Mouse (Mus musculus) neural tube, embryonic 12.5 days (tissue): Measurements from ENCODE around the gene Gm9970. TPM values are rescaled to one million over a fixed set of nuclear protein-coding genes. Genes with fewer than 3 reads are reported as not detected.
"Not testable (repeated sequence)": the region's sequence is repeated elsewhere in the genome, so short reads cannot be mapped to it uniquely, and the experiment has no call there.

ENCODE experiments used
- ATAC-seq: fragments of 200-750 bp; cut with Nextera tagmentation; 2 replicates; pipeline ENCODE4 v1.8.0; 2017; ENCODE audit warnings: low read depth, mild to moderate bottlenecking, moderate TSS enrichment, moderate library complexity; ENCODE audit not compliant: low FRiP score
- H3K27ac ChIP-seq: fragments of 300-500 bp; sonication (generic); 2 replicates; pipeline ENCODE4 v1.5.1; 2016
- H3K27me3 ChIP-seq: fragments of 300-500 bp; sonication (generic); replicated peaks from 2 replicates; pipeline ENCODE4 v1.6.1; 2016; ENCODE audit warnings: mild to moderate bottlenecking
- H3K36me3 ChIP-seq: fragments of 300-500 bp; sonication (generic); 2 replicates; pipeline ENCODE4 v1.6.1; 2016; ENCODE audit warnings: mild to moderate bottlenecking
- H3K4me1 ChIP-seq: fragments of 300-500 bp; sonication (generic); 2 replicates; pipeline ENCODE4 v1.6.1; 2016
- H3K4me2 ChIP-seq: fragments of 300-500 bp; sonication (generic); replicated peaks from 2 replicates; pipeline ENCODE4 v1.6.1; 2016; ENCODE audit warnings: mild to moderate bottlenecking
- H3K4me3 ChIP-seq: fragments of 300-500 bp; sonication (generic); 2 replicates; pipeline ENCODE4 v1.5.1; 2016
- H3K9ac ChIP-seq: fragments of 300-500 bp; sonication (generic); 2 replicates; pipeline ENCODE4 v1.6.1; 2016; ENCODE audit warnings: mild to moderate bottlenecking
- H3K9me3 ChIP-seq: fragments of 300-500 bp; sonication (generic); 2 replicates; pipeline ENCODE4 v1.6.1; 2016; ENCODE audit warnings: mild to moderate bottlenecking
- WGBS: fragments of 180-500 bp; shearing (Covaris S2); methylation state at CpG from one replicate; pipeline ENCODE4 v1.1.7; 2016; 5-methylcytosine and 5-hydroxymethylcytosine counted together
- polyA plus RNA-seq: library from polyadenylated mRNA; unstranded; fragments of >200 nt; fragmentation: Nextera tagmentation; extraction: Ambion mirVana; gene quantifications from 2 replicates; pipeline ENCODE4 v1.2.1, GENCODE M21; 2016

The Gm9970 gene
- polyA plus RNA-seq, 1 experiment from 2014 or later, result 0.90 TPM

DNA sequence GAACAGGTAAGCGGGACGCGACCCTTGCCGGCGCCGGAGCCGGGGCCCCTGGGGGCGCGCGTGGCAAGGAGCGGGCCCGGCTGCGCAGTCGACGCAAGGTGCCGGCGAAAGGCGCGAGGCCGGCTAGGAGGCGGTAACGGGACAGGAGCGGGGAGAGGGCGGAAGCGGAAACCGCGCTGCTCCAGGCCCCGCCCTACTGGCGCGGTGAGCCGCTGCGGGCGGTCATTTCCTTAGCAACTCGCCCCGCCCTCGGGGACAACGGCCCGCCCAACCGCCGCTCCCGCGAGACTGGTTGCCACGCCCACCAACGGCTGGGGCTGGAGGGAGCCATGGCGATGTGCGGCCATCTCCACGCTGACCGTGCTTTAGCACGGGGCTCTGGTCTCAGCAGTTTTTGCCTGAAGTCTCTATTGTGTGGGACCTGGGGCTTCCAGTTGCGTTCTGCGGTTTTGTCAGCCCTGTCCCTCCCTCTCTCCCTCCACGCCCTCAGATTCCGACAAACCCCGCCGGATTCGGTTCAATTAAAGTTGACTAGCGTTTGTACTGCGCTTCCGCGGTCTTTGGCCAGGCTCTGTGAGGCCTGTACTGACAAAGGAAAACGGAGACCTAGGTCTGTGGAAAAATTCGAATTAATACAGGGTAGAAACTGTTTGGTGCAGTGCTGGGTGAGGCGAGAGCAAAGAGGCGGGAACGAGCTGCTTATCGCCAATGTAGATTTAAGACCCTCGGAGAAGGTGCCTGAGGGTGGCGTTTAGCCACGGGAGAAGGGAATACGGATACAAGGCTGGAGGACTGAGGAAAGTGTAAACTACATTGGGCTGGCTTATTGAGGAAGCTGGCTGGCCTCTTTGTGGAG is 20.4 kb downstream of the Gm9970 start, which contains the start of gene Ppm1g:
Gene Ppm1g (minus strand): TSS at position 240 of the 856 bp plus-strand sequence.
- peak within 1 kb of the TSS; percentile 96 for H3K4me3 ChIP-seq
- peaks cover 6% of the 10 kb centered on the region for H3K4me1 ChIP-seq
- under 1% methylated on average over 70 of the region's 70 CpGs for WGBS
- ATAC-seq, result peak; percentile 95
- peak within 1 kb of the TSS; percentile 84 for H3K4me2 ChIP-seq
- peak within 1 kb of the TSS; percentile 94 for H3K9ac ChIP-seq
- peak within 1 kb of the TSS; percentile 90 for H3K27ac ChIP-seq
- no peaks in the 10 kb centered on the region for H3K9me3 ChIP-seq
- no peaks in the 10 kb centered on the region for H3K36me3 ChIP-seq
- no peaks in the 10 kb centered on the region for H3K27me3 ChIP-seq

DNA sequence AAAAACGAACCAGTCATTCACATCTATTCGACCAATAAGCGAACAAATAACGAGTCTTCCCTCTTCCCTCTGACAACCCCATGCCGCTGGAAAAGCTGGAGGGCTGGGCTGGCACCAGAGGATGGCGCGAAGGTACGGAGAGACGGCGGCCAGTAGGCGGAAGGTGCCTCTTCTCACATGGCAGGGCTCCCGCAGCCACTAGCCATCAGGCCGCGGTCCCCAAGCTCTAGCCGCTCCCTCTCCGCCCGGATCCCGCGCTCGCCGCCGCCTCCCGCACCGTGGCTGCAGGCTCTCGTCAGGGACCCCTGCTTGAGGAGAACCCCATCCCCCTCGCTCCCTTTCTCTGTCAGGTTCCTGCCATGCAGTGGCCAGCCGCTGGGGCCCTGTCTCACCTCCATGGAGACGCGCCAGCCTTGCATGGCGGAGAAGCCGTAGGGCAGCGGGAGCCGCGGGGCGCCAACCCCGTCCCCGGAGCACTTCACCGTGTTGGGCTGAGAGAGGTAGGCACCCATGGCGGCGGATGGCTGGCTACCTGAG is 21.1 kb downstream of the Gm9970 start:
- Histone ChIP-seq H3K4me1 (peaks cover 6% of the 10 kb centered on the region), H3K4me2 (peak overlapping the region; percentile 84), H3K4me3 (peak overlapping the region; percentile 96), H3K9me3 (no peaks in the 10 kb centered on the region), H3K9ac (peak overlapping the region; percentile 94), H3K27me3 (no peaks in the 10 kb centered on the region), H3K36me3 (no peaks in the 10 kb centered on the region), H3K27ac (peak overlapping the region; percentile 90)
- 1% methylated on average over 40 of the region's 40 CpGs for WGBS
- peak; percentile 74 for ATAC-seq

DNA sequence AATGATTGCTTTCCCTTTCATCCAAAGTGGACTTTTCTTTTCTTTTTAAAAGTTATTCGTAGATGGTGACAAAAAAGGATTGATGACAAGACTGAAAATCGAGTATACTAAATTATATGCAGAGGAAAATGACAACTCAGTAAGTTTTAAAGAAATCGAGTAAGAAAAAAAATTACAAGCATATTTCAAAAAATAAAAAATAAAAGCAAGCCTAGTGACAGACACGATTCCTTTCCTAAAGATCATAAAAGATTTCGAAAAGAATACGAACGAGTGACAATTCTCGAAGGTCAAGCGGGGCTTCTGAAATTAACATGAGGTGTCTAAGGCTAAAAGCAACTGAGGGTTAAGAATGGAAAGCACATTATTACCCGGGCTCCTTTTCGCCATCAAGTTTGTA is 21.6 kb downstream of the Gm9970 start:
- H3K4me1 ChIP-seq, result peaks cover 6% of the 10 kb centered on the region
- WGBS, result 3% methylated on average over 11 of the region's 11 CpGs
- H3K27ac ChIP-seq, result no peak overlapping the region
- H3K9ac ChIP-seq, result peak overlapping the region; percentile 94
- H3K4me2 ChIP-seq, result peak overlapping the region; percentile 84
- no peaks in the 10 kb centered on the region for H3K9me3 ChIP-seq
- no peaks in the 10 kb centered on the region for H3K27me3 ChIP-seq
- peak overlapping the region; percentile 96 for H3K4me3 ChIP-seq
- H3K36me3 ChIP-seq, result no peaks in the 10 kb centered on the region
- no peak for ATAC-seq

DNA sequence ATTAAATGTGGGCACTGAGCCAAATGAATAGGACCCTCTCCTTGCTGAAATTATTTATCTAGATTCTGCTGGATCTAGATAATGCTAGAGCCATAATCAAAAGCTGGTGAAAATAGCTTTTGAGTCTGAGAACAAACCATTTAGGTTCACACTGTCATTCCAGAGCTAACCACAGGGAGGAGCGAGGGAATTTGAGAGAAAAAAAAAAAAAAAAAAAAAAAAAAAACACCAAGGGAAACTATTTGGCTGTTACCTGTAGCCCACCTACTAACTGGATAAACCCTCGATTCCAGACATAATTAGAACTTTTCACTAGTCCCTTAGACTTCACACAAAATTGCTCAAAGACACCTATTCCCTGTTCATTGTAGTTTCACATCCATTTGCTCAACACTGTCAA is 22.0 kb downstream of the Gm9970 start:
- peak overlapping the region; percentile 18; the same call in 1 of the 2 replicates for H3K4me3 ChIP-seq
- no peak overlapping the region for H3K9ac ChIP-seq
- no peak for ATAC-seq
- H3K4me1 ChIP-seq, result peaks cover 6% of the 10 kb centered on the region
- no peaks in the 10 kb centered on the region for H3K36me3 ChIP-seq
- H3K9me3 ChIP-seq, result no peaks in the 10 kb centered on the region
- H3K27me3 ChIP-seq, result no peaks in the 10 kb centered on the region
- H3K27ac ChIP-seq, result no peak overlapping the region
- H3K4me2 ChIP-seq, result peak overlapping the region; percentile 84
- WGBS, result 3% methylated on average over 2 of the region's 2 CpGs

DNA sequence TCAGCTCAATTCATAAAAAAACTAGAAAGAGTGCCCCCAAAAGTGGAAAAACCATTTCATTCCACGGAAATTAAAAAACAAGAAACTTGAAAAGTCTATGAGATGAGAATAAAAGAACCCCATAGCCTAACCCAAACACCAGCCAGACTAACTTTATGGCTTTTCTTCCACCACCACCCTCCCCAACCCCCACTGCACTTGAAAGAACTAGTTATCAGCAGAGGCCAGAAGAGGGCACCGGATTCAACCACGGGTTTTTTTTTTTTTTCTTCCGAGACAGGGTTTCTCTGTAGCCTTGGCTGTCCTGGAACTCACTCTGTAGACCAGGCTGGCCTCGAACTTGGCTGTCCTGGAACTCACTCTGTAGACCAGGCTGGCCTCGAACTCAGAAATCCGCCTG is 22.7 kb downstream of the Gm9970 start:
- H3K9me3 ChIP-seq, result no peaks in the 10 kb centered on the region

DNA sequence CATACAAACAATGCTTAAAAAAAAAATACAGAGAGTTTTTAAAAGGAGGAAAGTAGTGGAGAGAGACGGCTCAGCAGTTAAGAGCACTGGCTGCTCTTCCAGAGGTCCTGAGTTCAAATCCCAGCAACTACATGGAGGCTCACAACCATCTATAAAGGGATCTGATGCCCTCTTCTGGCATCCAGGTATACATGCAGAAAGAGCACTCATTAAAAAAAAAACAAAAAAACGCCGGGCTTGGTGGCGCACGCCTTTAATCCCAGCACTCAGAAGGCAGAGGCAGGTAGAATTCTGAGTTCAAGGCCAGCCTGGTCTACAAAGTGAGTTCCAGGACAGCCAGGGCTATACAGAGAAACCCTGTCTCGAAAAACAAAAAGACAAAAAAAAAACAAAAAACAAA is 24.5 kb downstream of the Gm9970 start:
- 95% methylated on average over 6 of the region's 6 CpGs for WGBS
- not testable (repeated sequence) for ATAC-seq, H3K9me3 ChIP-seq, H3K27me3 ChIP-seq, H3K4me2 ChIP-seq, H3K27ac ChIP-seq, H3K36me3 ChIP-seq, H3K4me3 ChIP-seq, H3K9ac ChIP-seq, H3K4me1 ChIP-seq

More for the DNA sequence above, 22.7 kb downstream of the Gm9970 start:
- 63% methylated on average over 7 of the region's 7 CpGs for WGBS
- Histone ChIP-seq H3K4me1 (peaks cover 6% of the 10 kb centered on the region), H3K36me3 (no peaks in the 10 kb centered on the region), H3K4me2 (no peak overlapping the region), H3K27ac (no peak overlapping the region), H3K4me3 (no peak overlapping the region), H3K27me3 (no peaks in the 10 kb centered on the region), H3K9ac (no peak overlapping the region)
- ATAC-seq, result no peak

DNA sequence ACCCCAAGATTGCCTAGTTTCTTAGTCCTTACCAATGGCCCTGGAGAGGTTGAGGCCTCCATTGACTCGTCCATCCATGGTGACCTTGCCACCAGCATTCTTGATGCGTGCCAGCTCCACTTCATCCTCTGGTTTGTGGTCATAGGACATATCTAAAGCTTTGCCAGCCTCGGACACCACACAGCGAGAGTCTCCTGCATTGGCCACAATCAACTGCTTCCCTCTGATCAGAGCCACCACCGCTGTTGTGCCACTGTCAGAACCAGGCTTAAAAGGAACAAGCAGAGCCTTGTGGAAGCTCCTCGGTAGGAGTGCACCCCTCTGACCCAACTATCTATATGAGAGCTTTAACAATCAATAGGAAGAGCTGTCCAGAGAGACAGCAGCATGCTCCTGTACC is 36.6 kb downstream of the Gm9970 start:
- no peak for ATAC-seq
- H3K4me3 ChIP-seq, result no peak overlapping the region; the same call in 1 of the 2 replicates
- H3K4me1 ChIP-seq, result peaks cover 23% of the 10 kb centered on the region
- H3K36me3 ChIP-seq, result peaks cover 68% of the 10 kb centered on the region
- H3K4me2 ChIP-seq, result no peak overlapping the region
- no peak overlapping the region for H3K27ac ChIP-seq
- peaks cover 5% of the 10 kb centered on the region for H3K9me3 ChIP-seq
- WGBS, result 95% methylated on average over 6 of the region's 6 CpGs
- no peaks in the 10 kb centered on the region for H3K27me3 ChIP-seq
- H3K9ac ChIP-seq, result no peak overlapping the region

DNA sequence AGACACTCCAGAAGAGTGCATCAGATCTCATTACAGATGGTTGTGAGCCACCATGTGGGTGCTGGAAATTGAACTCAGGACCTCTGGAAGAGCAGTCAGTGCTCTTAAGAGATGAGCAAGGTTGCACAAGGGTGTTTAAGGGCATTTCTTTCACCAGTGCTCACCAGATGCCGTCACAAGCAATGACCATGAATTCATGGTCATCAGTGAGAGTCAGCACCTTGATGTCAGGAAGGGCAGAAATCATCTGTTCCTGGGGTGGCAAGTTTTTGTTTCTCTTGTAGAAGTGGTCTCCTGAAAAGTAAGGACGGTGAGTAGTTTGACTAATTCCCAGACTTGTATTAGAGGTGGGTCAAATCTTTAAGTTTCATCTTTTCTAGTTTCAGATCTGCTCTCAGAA is 37.2 kb downstream of the Gm9970 start:
- WGBS, result 91% methylated on average over 2 of the region's 2 CpGs
- Histone ChIP-seq H3K4me1 (peaks cover 23% of the 10 kb centered on the region), H3K9ac (no peak overlapping the region)

DNA sequence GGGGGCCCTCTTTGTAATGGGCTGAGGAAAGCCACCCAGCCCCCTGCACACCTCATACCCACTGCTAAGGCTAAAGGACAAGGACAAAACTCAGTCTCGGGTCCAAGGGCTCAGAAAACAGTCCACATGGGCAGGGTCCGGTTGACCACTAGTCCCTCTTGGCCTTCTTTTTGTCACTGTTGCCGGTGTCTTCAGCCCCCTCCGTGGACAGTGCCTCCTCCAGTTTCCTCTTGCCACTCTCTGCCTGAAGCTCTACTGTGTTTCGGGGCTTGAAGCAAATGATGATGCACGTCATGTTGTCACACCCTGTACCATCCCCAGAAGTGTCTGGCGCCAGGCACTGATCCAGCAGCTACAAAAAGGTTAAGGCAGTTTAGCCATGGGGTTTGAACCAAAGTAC is 38.1 kb downstream of the Gm9970 start:
- H3K27me3 ChIP-seq, result no peaks in the 10 kb centered on the region
- H3K9ac ChIP-seq, result peak overlapping the region; percentile 47
- peak overlapping the region; percentile 43 for H3K4me3 ChIP-seq
- 84% methylated on average over 7 of the region's 7 CpGs for WGBS
- H3K27ac ChIP-seq, result peak overlapping the region; percentile 62; the same call in 1 of the 2 replicates
- peak overlapping the region; percentile 87 for H3K4me2 ChIP-seq
- peaks cover 81% of the 10 kb centered on the region for H3K36me3 ChIP-seq
- H3K9me3 ChIP-seq, result peaks cover 5% of the 10 kb centered on the region
- 0 out of 2 replicates have a peak, but pooled peaks have one; percentile 27 for ATAC-seq
- H3K4me1 ChIP-seq, result peaks cover 23% of the 10 kb centered on the region

More for the DNA sequence above, 37.2 kb downstream of the Gm9970 start:
- Histone ChIP-seq H3K4me3 (no peak overlapping the region), H3K36me3 (peaks cover 74% of the 10 kb centered on the region), H3K4me2 (no peak overlapping the region), H3K27ac (no peak overlapping the region), H3K27me3 (no peaks in the 10 kb centered on the region), H3K9me3 (peaks cover 5% of the 10 kb centered on the region)
- ATAC-seq, result no peak

DNA sequence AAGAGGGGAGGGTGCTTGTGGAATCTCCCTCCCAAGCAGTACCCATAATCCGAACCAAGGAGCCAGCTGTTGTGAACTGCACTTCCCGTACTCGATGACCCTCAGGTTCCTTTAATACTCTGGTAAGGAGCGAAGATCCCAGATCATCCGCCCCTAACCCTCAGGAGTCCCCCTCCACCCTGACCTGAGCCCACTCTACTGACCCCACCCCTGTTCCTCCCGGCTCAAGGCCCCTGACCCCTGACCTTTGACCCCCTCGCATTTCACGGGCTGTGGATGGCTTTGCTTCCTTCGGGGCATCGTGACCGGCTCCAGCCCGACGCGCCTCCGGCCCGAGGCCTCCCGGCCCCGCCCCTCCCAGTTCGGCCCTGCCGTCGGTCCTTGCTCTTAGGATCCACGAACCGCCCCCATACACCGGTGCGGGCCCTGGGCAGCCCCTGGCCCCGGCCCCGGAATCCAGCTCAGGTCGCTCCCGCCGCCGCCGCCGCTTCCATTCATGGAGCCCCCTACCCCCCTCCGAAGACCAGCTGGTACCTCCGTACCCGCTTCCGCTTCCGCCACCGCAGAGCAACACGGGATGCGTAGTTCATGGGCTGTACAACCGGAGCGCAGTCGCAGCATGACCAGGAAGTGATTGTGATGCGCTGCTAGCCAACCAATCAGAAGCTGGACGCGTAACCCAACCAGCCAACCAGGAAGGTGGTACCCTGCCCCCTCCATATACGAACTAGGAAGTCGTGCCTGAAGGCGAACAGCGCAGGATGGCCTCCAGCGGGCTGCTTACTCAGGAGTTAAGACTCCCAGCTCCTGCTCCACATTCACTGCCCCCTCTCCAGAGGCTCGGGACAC is 39.1 kb downstream of the Gm9970 start, which contains the start of gene Zfp513:
Gene Zfp513 (minus strand): TSS at position 562 of the 849 bp plus-strand sequence.
- ATAC-seq, result peak; percentile 96
- H3K27me3 ChIP-seq, result no peaks in the 10 kb centered on the region
- WGBS, result under 1% methylated on average over 53 of the region's 53 CpGs

DNA sequence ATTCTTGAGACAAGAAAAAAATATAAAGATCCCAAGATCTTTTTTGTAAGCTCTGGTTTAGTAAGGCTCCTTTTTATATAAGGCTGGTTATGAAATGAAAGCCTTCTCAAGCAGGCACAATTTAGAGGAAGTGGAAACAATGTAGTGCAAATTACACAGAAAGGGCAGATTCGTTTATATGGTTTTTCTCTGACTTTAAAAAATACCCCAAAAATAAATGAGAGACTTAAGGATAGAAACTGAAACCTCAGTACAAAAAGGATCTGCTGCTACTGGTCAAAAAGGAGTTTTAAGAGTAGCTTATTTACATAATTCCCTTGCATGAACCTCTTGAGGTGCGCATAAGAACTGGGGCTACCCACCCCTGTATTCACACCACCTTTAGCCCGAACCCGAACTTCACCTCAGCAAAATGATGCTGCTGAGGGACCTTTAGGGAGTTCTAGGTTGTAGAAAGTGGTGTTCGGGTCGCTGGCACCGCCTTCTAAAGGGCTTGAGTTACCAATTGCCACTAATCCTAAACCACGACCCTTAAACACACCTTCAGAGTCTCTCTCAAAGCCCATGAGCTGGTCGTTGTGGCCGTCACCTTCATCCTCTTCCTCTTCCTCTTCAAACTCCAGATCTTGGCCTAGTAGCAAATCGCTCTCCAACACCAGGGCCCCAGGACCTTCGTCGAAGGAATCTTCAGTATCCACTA is 39.8 kb downstream of the Gm9970 start:
- H3K9ac ChIP-seq, result peak overlapping the region; percentile 88
- peak overlapping the region; percentile 87 for H3K4me2 ChIP-seq
- peak overlapping the region; percentile 88 for H3K4me3 ChIP-seq
- WGBS, result 21% methylated on average over 13 of the region's 13 CpGs
- H3K9me3 ChIP-seq, result peaks cover 5% of the 10 kb centered on the region
- H3K27ac ChIP-seq, result peak overlapping the region; percentile 72; the same call in 1 of the 2 replicates
- H3K27me3 ChIP-seq, result no peaks in the 10 kb centered on the region
- peaks cover 23% of the 10 kb centered on the region for H3K4me1 ChIP-seq
- peaks cover 83% of the 10 kb centered on the region for H3K36me3 ChIP-seq
- no peak for ATAC-seq

More for the DNA sequence above, 39.1 kb downstream of the Gm9970 start, which contains the start of gene Zfp513:
- Histone ChIP-seq H3K9me3 (peaks cover 5% of the 10 kb centered on the region), H3K4me3 (peak within 1 kb of the TSS; percentile 88), H3K4me2 (peak within 1 kb of the TSS; percentile 87), H3K4me1 (peaks cover 23% of the 10 kb centered on the region), H3K36me3 (peaks cover 81% of the 10 kb centered on the region), H3K27ac (peak within 1 kb of the TSS; percentile 72), H3K9ac (peak within 1 kb of the TSS; percentile 88)
